Mouse (Mus musculus) c-Kit-positive CD71-positive TER-119-negative erythroid progenitor cells, embryonic 14.5 days (primary cell): ENCODE measurements around the gene Umad1.
A peak's percentile ranks its signal among the peaks of the same experiment; 100 is the strongest.

ENCODE experiments used
- DNase-seq: peaks from one replicate; pipeline ENCODE4 v3.0.0-alpha.2; 2013; ENCODE audit warnings: low read depth

Gene Umad1

GRCm38 (mm10) chr6:8474316-8474715 is 215.2 kb downstream of the Umad1 start:
- no peak for DNase-seq

GRCm38 (mm10) chr6:8474820-8475219 is 215.7 kb downstream of the Umad1 start:
- no peak for DNase-seq

GRCm38 (mm10) chr6:8479176-8479575 is 220.1 kb downstream of the Umad1 start:
- no peak for DNase-seq

- no peak for DNase-seq
Observed at GRCm38 (mm10) chr6:8484437-8485275, 225.6 kb downstream of the Umad1 start.

GRCm38 (mm10) chr6:8485414-8486175 is 226.5 kb downstream of the Umad1 start:
- DNase-seq, result no peak

GRCm38 (mm10) chr6:8486391-8487043 is 227.4 kb downstream of the Umad1 start:
- no peak for DNase-seq

GRCm38 (mm10) chr6:8487044-8487853 is 228.2 kb downstream of the Umad1 start:
- peak; percentile 79 for DNase-seq

GRCm38 (mm10) chr6:8488249-8488648 is 229.2 kb downstream of the Umad1 start:
- DNase-seq, result no peak

- no peak for DNase-seq
Observed at GRCm38 (mm10) chr6:8489266-8489665, 230.2 kb downstream of the Umad1 start.

GRCm38 (mm10) chr6:8489938-8490585 is 231.0 kb downstream of the Umad1 start:
- DNase-seq, result no peak

- DNase-seq, result no peak
Observed at GRCm38 (mm10) chr6:8492248-8492647, 233.2 kb downstream of the Umad1 start.

GRCm38 (mm10) chr6:8495109-8495826 is 236.2 kb downstream of the Umad1 start:
- no peak for DNase-seq

GRCm38 (mm10) chr6:8495827-8496222 is 236.7 kb downstream of the Umad1 start:
- DNase-seq, result no peak

- no peak for DNase-seq
Observed at GRCm38 (mm10) chr6:8497234-8497867, 238.3 kb downstream of the Umad1 start.

- no peak for DNase-seq
Observed at GRCm38 (mm10) chr6:8497868-8498257, 238.8 kb downstream of the Umad1 start.

GRCm38 (mm10) chr6:8498961-8499360 is 239.9 kb downstream of the Umad1 start:
- DNase-seq, result no peak

GRCm38 (mm10) chr6:8503953-8504352 is 244.9 kb downstream of the Umad1 start:
- DNase-seq, result no peak

GRCm38 (mm10) chr6:8504521-8505228 is 245.6 kb downstream of the Umad1 start:
- no peak for DNase-seq

- DNase-seq, result no peak
Observed at GRCm38 (mm10) chr6:8506631-8507030, 247.5 kb downstream of the Umad1 start.
